Mouse (Mus musculus) heart, adult 8-10 months (tissue): Measurements from ENCODE around the gene Vps37b. TPM values are rescaled to one million over a fixed set of nuclear protein-coding genes. Genes with fewer than 3 reads are reported as not detected.
A peak's percentile ranks its signal among the peaks of the same experiment; 100 is the strongest.

Experiments used
- DNase-seq: peaks from one replicate; pipeline ENCODE4 v3.0.0; 2022; ENCODE audit warnings: low spot score
- total RNA-seq, 4 experiments: library from RNA; stranded (reverse); gene quantifications; 2 replicates each; pipeline ENCODE4 v1.2.4; 2022

The Vps37b gene
- total RNA-seq, 4 experiments from 2014 or later: 13.7 to 24.0 (median 16.5) TPM

DNA sequence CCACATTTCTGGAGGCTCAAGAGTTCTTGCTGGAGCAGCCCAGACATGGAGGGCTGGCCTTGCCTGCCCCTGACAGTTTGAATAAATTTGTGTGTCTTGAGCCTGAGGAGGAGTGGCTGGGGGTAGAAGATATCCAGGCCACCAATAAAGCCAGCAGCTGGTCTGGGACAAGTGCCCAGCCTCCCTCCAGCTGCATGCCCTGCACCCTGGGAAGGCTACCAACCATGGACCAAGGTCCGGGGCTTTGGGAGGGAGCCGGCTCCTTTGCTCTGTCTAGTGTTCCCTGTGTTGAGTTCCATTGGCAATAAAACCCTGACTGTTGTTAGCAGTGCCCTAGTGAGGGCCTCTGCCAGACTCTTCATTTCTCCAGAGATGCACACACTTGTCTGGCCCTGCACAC lies 29.2 kb downstream of the Vps37b start:
- DNase-seq: no peak

GRCm38 (mm10) chr5:124001274-124001673 lies 30.8 kb downstream of the Vps37b start:
- DNase-seq: no peak

- peak; percentile 91 for DNase-seq
Observed at GRCm38 (mm10) chr5:124000824-124001223, 31.2 kb downstream of the Vps37b start.

- no peak for DNase-seq
Observed at GRCm38 (mm10) chr5:123998370-123998769, 33.7 kb downstream of the Vps37b start.

DNA sequence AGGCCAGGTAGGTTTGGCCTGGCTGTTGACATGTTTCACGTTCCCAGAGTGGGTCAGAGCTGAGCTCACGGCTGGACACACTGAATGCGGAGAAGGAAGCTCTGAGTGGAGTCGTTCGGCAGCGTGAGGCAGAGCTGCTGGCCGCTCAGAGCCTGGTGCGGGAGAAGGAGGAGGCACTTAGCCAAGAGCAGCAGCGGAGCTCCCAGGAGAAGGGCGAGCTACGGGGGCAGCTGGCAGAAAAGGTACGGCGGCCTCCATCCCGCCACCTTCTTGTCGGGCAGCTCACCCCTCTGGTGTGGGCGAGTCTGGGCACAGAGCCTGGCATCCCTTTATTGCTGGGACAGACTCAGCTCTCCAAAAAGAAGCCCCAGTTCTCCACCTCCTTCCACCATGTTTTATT lies 34.3 kb downstream of the Vps37b start:
- DNase-seq: no peak

- no peak for DNase-seq
Observed at GRCm38 (mm10) chr5:123997211-123997751, 34.8 kb downstream of the Vps37b start.

- DNase-seq: no peak
Observed at GRCm38 (mm10) chr5:123996695-123997094, 35.4 kb downstream of the Vps37b start.

- no peak for DNase-seq
Observed at GRCm38 (mm10) chr5:123996194-123996593, 35.9 kb downstream of the Vps37b start.

DNA sequence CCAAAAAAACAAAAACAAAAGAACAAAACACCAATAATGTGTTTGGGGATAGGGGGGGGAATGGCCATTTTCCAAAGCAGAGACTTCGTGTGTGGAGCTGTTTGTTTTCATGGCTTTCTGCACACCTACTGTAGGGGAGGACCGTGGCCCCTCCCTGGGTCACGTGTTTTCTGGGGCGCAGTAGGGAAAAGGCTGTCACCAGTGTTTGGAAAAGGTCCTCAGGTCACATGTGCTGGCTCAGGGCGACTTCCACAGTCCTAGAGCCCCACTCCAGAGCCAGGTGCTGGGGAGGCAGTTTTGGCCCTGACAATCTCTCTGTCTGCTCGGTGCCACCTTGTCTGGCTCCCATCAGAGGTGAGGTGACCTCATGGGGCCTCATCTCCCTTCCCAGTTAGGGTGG lies 36.7 kb downstream of the Vps37b start:
- no peak for DNase-seq

DNA sequence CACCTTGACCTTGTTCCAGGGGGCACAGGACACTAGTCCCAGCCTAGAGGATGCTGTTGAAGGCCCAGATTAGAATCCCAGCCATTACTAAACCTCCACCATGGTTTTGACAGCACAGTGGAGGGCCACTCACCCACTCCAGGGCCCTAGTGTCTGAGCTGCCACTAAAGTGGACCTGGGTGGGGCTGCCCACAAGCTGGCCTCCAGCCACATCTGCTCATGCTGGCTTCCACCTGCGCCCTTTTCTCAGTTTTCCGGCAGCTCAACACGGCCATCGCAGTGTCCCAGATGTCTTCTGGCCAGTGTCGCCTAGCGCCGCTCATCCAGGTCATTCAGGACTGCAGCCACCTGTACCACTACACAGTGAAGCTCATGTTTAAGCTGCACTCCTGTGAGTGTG lies 37.6 kb downstream of the Vps37b start:
- no peak for DNase-seq

DNA sequence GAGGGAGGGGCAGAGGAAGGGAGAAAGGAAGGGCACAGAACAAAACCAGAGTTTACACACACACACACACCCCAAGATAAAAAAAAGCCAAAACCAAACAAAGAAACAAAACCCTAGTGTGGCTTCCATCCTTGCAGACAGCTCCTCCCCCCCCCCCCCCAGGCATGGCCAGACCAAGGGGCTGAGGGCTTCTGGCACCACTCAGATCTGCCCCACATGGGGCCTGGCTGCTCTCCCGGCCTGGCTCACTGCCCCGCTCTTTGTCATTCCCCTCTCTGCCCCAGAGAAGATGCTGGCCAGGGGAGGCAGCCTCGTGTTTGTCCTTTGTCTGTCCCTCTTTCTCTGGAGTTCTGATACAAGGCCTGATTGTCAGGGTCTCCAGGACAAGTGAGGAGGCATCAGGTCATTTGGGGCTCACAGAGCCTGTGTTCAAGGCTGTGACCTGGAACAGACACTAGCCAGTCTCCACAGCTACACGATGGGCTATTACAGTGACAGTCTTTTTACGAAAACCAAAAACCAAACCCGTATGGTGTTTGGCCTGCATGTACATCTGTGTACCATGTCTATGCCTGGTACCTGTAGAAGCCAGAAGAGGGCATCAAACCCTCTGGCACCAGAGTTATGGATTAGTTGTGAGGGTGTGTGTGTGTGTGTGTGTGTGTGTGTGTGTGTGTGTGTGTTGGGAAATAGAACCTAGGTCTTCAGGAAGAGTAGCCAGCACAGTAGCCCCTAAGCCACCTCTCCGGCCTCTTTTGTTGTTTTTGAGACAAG lies 38.6 kb downstream of the Vps37b start:
- DNase-seq: peak; percentile 55

DNA sequence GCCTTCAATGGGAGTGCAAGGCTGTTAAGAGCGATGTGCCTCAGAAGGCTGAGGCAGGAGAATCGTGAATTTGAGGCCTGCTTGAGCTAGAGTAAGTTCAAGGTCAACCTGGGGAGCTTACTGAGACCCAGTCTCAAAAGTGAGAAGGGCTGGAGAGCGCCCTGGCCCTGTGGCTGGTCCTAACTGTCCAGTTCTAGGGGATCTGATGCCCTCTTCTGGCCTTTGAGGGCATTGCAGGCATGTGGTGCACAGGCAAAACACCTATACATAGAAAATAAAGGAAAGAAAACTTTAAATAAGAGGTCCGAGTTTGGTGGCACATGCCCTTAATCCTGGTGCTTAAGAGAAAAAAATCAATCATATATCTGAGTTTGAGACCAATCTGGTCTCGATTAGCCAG lies 39.3 kb downstream of the Vps37b start:
- DNase-seq: peak; percentile 91

DNA sequence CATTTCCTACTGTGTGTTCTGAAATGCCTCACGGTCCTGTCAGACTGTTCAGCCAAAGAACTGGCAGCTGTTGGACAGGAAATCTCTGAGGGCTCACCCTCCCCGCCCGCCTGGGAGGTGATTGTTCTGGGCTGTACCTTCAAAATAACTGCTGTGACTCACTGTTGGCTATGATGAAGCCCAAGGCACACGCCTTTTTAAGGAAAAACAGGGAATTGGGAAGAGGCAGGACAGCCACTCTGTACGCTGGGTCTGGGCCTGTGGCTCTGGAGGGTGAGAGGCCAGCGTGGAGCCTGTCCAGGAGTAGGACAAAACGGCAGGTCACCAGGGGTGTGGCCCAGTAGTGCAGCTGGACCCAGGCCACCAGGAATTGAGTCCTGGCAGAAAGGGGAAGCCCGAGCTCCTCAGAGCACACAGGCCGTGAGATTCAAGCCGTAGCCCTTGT lies 39.9 kb downstream of the Vps37b start:
- DNase-seq: peak; percentile 87

DNA sequence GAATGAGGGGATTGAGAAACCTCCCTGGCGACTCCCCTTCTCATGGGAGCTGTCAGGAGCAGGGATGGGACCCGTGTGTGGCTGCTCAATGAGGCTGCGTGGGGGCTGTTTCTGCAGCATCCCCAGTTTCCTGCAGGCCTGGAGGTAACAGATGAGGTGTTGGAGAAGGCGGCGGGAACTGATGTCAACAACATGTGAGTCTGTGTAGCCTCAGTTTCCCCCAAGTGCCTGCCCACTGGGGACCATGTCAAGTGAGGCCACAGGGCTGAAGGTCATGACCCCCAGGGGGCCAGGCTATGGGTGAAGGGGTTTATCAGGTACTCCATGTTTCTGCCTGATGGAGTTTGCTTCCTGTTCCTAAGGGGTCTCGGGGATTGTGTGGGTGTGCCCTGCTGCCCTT lies 40.7 kb downstream of the Vps37b start:
- DNase-seq: no peak

- DNase-seq: no peak
Observed at GRCm38 (mm10) chr5:123989941-123990885, 41.9 kb downstream of the Vps37b start.

DNA sequence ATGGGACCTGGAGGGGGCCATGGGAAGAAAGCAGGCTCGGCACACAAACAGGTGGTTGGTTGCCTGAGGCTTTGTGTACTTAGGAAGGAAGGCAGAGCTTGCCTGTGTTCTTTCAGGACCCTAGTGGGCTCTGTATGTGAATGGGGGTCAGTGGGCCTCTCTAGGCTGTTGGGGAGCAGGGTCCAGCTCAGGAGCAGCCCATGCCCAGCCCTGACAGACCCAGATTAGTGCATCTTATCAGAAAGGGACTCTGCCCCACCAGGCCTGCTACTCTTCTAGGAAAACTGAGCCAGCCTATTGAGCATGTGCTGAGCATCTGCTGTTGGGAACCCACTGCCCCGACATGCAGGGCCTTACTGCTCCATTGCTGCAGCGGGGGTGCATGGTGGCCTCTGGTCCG lies 44.6 kb downstream of the Vps37b start:
- no peak for DNase-seq

DNA sequence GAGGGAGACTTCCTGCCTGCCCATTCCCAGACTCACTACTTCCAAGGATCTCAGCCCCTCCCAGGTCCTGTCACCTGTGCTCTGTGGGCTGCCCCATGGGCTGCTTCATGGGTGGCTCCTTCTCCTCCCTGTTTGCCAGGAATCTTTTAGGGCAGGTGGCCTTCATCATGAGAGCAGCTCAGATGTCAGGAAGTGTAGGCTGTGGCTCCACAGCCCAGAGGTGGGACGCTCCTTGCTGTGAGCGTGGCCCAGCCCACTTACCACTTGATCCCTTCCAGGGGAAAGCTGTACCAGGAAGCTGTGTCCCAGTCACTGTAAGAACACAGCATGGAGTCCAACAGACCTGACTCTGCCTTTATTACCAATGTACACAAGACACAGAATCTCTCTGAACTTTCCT lies 45.1 kb downstream of the Vps37b start:
- no peak for DNase-seq

- no peak for DNase-seq
Observed at GRCm38 (mm10) chr5:123985434-123985833, 46.6 kb downstream of the Vps37b start.

DNA sequence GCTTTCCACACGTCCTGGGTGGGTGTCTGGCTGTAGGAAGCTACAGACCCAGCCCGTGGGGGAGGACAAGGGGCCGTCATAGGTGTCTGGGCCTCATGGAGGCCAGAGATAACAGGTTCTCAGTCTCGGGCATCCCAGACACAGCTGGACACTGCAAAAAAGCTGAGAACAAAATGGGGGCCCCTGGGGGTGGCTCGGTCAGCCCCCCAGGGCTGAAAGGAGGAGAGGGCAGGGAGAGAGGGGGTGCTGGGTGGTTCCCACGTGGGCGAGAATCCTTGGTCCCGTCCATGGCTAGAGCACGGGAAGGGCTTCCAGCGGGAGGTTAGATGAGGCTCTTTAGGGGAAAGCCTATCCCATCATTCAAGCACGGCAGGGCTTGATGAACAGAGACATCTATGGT lies 49.2 kb downstream of the Vps37b start:
- DNase-seq: no peak

DNA sequence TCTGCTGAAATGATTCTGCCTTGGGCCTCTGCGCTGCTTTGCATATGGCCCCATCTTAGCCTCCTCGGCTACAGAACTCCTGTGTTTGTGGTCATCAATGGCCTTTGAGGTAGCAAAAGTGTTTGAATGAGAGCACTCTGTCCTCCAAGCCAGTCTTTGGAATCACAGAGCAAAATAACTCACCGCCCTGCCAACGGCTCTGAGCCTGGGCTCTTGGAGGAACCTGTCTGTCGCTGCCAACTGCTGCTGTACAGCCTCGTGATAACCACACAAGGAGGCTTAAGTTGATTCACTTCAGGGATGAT lies 50.9 kb downstream of the Vps37b start:
- peak; percentile 42 for DNase-seq

DNA sequence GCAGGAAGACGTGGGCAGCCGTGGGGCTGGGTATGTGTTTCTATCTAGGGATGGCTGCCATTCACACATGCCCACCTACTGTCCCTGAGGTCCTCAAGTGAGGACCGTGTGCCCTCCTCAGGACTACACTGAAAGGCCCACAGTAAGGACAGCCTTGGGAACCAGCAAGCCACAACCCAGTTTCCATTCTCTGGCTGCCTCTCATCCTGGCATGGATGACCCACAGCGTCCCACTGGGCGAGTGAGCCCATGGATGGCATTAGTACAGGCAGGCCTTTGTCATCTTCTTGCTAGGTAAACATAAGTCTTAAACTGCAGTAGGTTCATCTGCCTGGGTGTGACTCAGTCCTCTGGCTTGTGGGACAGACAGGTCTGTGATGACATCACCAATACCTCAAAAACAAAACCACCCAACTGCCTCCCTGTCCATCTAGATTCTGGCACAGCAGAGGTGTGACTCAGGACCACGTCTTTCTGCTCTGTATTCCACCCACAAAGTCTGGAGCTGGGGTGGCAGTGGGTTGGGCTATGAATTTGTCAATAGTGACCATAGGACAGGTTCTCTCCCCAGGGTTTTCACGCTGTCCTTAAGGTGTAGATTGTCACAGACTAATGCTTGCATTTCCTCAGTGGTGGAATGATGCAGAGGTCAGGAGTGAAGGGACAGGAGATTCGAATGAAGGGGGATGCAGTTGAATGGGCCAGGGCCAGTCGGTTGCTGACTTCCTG lies 51.4 kb downstream of the Vps37b start:
- DNase-seq: no peak

GRCm38 (mm10) chr5:123979980-123980369 lies 52.1 kb downstream of the Vps37b start:
- peak; percentile 51 for DNase-seq
